Mouse (Mus musculus) stomach, embryonic 14.5 days (tissue): ENCODE data around the gene Mettl24. TPM values are rescaled to one million over a fixed set of nuclear protein-coding genes. Genes with fewer than 3 reads are reported as not detected.

Source experiments
- ATAC-seq: fragments of 200-750 bp; cut with Nextera tagmentation; 2 replicates; pipeline ENCODE4 v1.8.0; 2017; ENCODE audit warnings: low read depth, moderate TSS enrichment; ENCODE audit not compliant: insufficient number of reproducible peaks, insufficient read depth, low FRiP score
- H3K27ac ChIP-seq: fragments of 300-500 bp; sonication (generic); 2 replicates; pipeline ENCODE4 v1.5.1; 2014; ENCODE audit warnings: mild to moderate bottlenecking, low read length, moderate library complexity, mixed read lengths
- H3K27me3 ChIP-seq: fragments of 300-500 bp; sonication (generic); 2 replicates; pipeline ENCODE4 v1.6.1; 2014; ENCODE audit warnings: low read length, control low read depth, mixed read lengths; ENCODE audit not compliant: control insufficient read depth, insufficient read depth
- H3K36me3 ChIP-seq: fragments of 300-500 bp; sonication (generic); 2 replicates; pipeline ENCODE4 v1.6.1; 2014; ENCODE audit warnings: mild to moderate bottlenecking, control low read depth, low read length, moderate library complexity, mixed read lengths; ENCODE audit not compliant: control insufficient read depth, insufficient read depth
- H3K4me1 ChIP-seq: fragments of 300-500 bp; sonication (generic); 2 replicates; pipeline ENCODE4 v1.6.1; 2014; ENCODE audit warnings: low read length, control low read depth, mixed read lengths; ENCODE audit not compliant: control insufficient read depth, insufficient read depth
- H3K4me2 ChIP-seq: fragments of 300-500 bp; sonication (generic); replicated peaks from 2 replicates; pipeline ENCODE4 v1.6.1; 2014; ENCODE audit warnings: low read depth, low read length, control low read depth
- H3K4me3 ChIP-seq: fragments of 300-500 bp; sonication (generic); 2 replicates; pipeline ENCODE4 v1.5.1; 2014; ENCODE audit warnings: low read depth, low read length, control low read depth
- H3K9ac ChIP-seq: fragments of 300-500 bp; sonication (generic); replicated peaks from 2 replicates; pipeline ENCODE4 v1.6.1; 2014; ENCODE audit warnings: low read depth, mild to moderate bottlenecking, control low read depth, low read length, moderate library complexity, mixed read lengths
- H3K9me3 ChIP-seq: fragments of 300-500 bp; sonication (generic); 2 replicates; pipeline ENCODE4 v1.6.1; 2016; ENCODE audit warnings: low read depth, low read length, control low read depth; ENCODE audit not compliant: control insufficient read depth
- WGBS: fragments of 180-500 bp; shearing (Covaris S2); extraction: QIAGEN DNeasy Blood & Tissue Kit; methylation state at CpG from one replicate; pipeline ENCODE4 v1.1.7; 2014; 5-methylcytosine and 5-hydroxymethylcytosine counted together
- polyA plus RNA-seq: library from polyadenylated mRNA; unstranded; fragments of >200 nt; fragmentation: Nextera tagmentation; extraction: Ambion mirVana; gene quantifications from 2 replicates; pipeline ENCODE4 v1.2.1, GENCODE M21; 2014

Mettl24 gene
- polyA plus RNA-seq, 1 experiment from 2014 or later: 4.0 TPM

GRCm38 (mm10) chr10:40674151-40674550 is 8.9 kb upstream of the Mettl24 start:
- no peak overlapping the region for H3K9ac ChIP-seq
- no peak overlapping the region for H3K27ac ChIP-seq
- ATAC-seq: no peak
- WGBS: 8% methylated on average over 13 of the region's 13 CpGs
- peak overlapping the region; percentile 17 for H3K4me3 ChIP-seq
- H3K4me1 ChIP-seq: peaks cover 7% of the 10 kb centered on the region; the same call in 1 of the 2 replicates
- no peaks in the 10 kb centered on the region for H3K27me3 ChIP-seq
- no peaks in the 10 kb centered on the region for H3K9me3 ChIP-seq
- peak overlapping the region; percentile 52 for H3K4me2 ChIP-seq
- no peaks in the 10 kb centered on the region for H3K36me3 ChIP-seq

GRCm38 (mm10) chr10:40675921-40676320 is 7.2 kb upstream of the Mettl24 start:
- no peak overlapping the region for H3K9ac ChIP-seq
- H3K9me3 ChIP-seq: no peaks in the 10 kb centered on the region
- ATAC-seq: no peak
- no peak overlapping the region for H3K4me3 ChIP-seq
- H3K4me2 ChIP-seq: no peak overlapping the region
- 81% methylated on average over 7 of the region's 7 CpGs for WGBS
- H3K4me1 ChIP-seq: peaks cover 7% of the 10 kb centered on the region; the same call in 1 of the 2 replicates
- H3K27ac ChIP-seq: no peak overlapping the region
- no peaks in the 10 kb centered on the region for H3K27me3 ChIP-seq
- H3K36me3 ChIP-seq: no peaks in the 10 kb centered on the region

- 77% methylated on average over 3 of the region's 3 CpGs for WGBS
- H3K4me2 ChIP-seq: no peak overlapping the region
These were observed 4.6 kb upstream of the Mettl24 start for GRCm38 (mm10) chr10:40678477-40678876.

GRCm38 (mm10) chr10:40682470-40682869 is 612 bp upstream of the Mettl24 start:
- no peaks in the 10 kb centered on the region for H3K9me3 ChIP-seq
- peak overlapping the region; percentile 96 for H3K4me2 ChIP-seq
- no peak for ATAC-seq
- WGBS: 34% methylated on average over 8 of the region's 8 CpGs
- H3K4me3 ChIP-seq: no peak overlapping the region
- H3K27me3 ChIP-seq: no peaks in the 10 kb centered on the region
- 0 out of 2 replicates have a peak, but pooled peaks cover 3% of the 10 kb centered on the region for H3K4me1 ChIP-seq
- H3K36me3 ChIP-seq: no peaks in the 10 kb centered on the region
- no peak overlapping the region for H3K27ac ChIP-seq
- H3K9ac ChIP-seq: no peak overlapping the region

More at GRCm38 (mm10) chr10:40678477-40678876, 4.6 kb upstream of the Mettl24 start:
- no peaks in the 10 kb centered on the region for H3K36me3 ChIP-seq
- no peak overlapping the region for H3K27ac ChIP-seq
- H3K9me3 ChIP-seq: no peaks in the 10 kb centered on the region
- no peaks in the 10 kb centered on the region for H3K27me3 ChIP-seq
- ATAC-seq: no peak
- H3K4me3 ChIP-seq: no peak overlapping the region
- no peak overlapping the region for H3K9ac ChIP-seq
- H3K4me1 ChIP-seq: peaks cover 7% of the 10 kb centered on the region; the same call in 1 of the 2 replicates

- Histone ChIP-seq H3K27me3 (no peaks in the 10 kb centered on the region), H3K4me2 (peak overlapping the region; percentile 96), H3K9ac (no peak overlapping the region), H3K27ac (no peak overlapping the region), H3K4me3 (peak overlapping the region; percentile 63; the same call in 1 of the 2 replicates), H3K36me3 (no peaks in the 10 kb centered on the region), H3K9me3 (no peaks in the 10 kb centered on the region), H3K4me1 (0 out of 2 replicates have a peak, but pooled peaks cover 3% of the 10 kb centered on the region)
- ATAC-seq: peak; percentile 47
- 55% methylated on average over 9 of the region's 9 CpGs for WGBS
These were observed 779 bp downstream of the Mettl24 start for GRCm38 (mm10) chr10:40683868-40684253.

GRCm38 (mm10) chr10:40684326-40684725 is 1.2 kb downstream of the Mettl24 start:
- H3K36me3 ChIP-seq: no peaks in the 10 kb centered on the region
- no peak for ATAC-seq
- H3K4me1 ChIP-seq: 0 out of 2 replicates have a peak, but pooled peaks cover 3% of the 10 kb centered on the region
- H3K9ac ChIP-seq: no peak overlapping the region
- no peak overlapping the region for H3K4me3 ChIP-seq
- no peak overlapping the region for H3K27ac ChIP-seq
- H3K9me3 ChIP-seq: no peaks in the 10 kb centered on the region
- WGBS: 94% methylated on average over 7 of the region's 7 CpGs
- H3K27me3 ChIP-seq: no peaks in the 10 kb centered on the region
- no peak overlapping the region for H3K4me2 ChIP-seq

- no peak for ATAC-seq
- H3K4me3 ChIP-seq: no peak overlapping the region
- no peak overlapping the region for H3K27ac ChIP-seq
- no peaks in the 10 kb centered on the region for H3K27me3 ChIP-seq
- H3K9me3 ChIP-seq: no peaks in the 10 kb centered on the region
- H3K36me3 ChIP-seq: no peaks in the 10 kb centered on the region
- no peak overlapping the region for H3K4me2 ChIP-seq
- 31% methylated on average over 8 of the region's 8 CpGs for WGBS
- H3K4me1 ChIP-seq: 0 out of 2 replicates have a peak, but pooled peaks cover 3% of the 10 kb centered on the region
- no peak overlapping the region for H3K9ac ChIP-seq
These were observed 2.6 kb downstream of the Mettl24 start for GRCm38 (mm10) chr10:40685641-40686040.

GRCm38 (mm10) chr10:40686976-40687375 is 3.9 kb downstream of the Mettl24 start:
- Histone ChIP-seq H3K27ac (no peak overlapping the region), H3K36me3 (no peaks in the 10 kb centered on the region), H3K9ac (no peak overlapping the region), H3K4me3 (no peak overlapping the region), H3K4me1 (0 out of 2 replicates have a peak, but pooled peaks cover 3% of the 10 kb centered on the region), H3K9me3 (no peaks in the 10 kb centered on the region), H3K4me2 (no peak overlapping the region), H3K27me3 (no peaks in the 10 kb centered on the region)
- ATAC-seq: no peak
- 81% methylated on average over 4 of the region's 4 CpGs for WGBS

GRCm38 (mm10) chr10:40687407-40687806 is 4.3 kb downstream of the Mettl24 start:
- H3K9me3 ChIP-seq: no peaks in the 10 kb centered on the region
- H3K4me1 ChIP-seq: 0 out of 2 replicates have a peak, but pooled peaks cover 3% of the 10 kb centered on the region
- H3K36me3 ChIP-seq: no peaks in the 10 kb centered on the region
- H3K9ac ChIP-seq: no peak overlapping the region
- no peaks in the 10 kb centered on the region for H3K27me3 ChIP-seq
- H3K4me2 ChIP-seq: no peak overlapping the region
- H3K4me3 ChIP-seq: no peak overlapping the region
- 73% methylated on average over 2 of the region's 2 CpGs for WGBS
- no peak for ATAC-seq
- H3K27ac ChIP-seq: no peak overlapping the region
